Mouse (Mus musculus): ENCODE measurements around the gene Cul1.
"Not testable (repeated sequence)": the region's sequence is repeated elsewhere in the genome, so short reads cannot be mapped to it uniquely, and the experiment has no call there.

Gene Cul1

GRCm38 (mm10) chr6:47453098-47453497 is at the start of gene Cul1:
TSS of gene Cul1 (plus strand) at chr6:47453398.
- DNase-seq (ENCODE audit: extremely low read depth, low read depth, low spot score), result no peak

GRCm38 (mm10) chr6:47404419-47405382 is 48.5 kb upstream of the Cul1 start:
- no peak for DNase-seq (ENCODE audit: extremely low read depth, low read depth, low spot score)

GRCm38 (mm10) chr6:47412886-47413606 is 40.2 kb upstream of the Cul1 start:
- DNase-seq (ENCODE audit: extremely low read depth, low read depth, low spot score), result no peak

GRCm38 (mm10) chr6:47413656-47414055 is 39.5 kb upstream of the Cul1 start:
- no peak for DNase-seq (ENCODE audit: extremely low read depth, low read depth, low spot score)

GRCm38 (mm10) chr6:47418691-47419090 is 34.5 kb upstream of the Cul1 start:
- DNase-seq (ENCODE audit: extremely low read depth, low read depth, low spot score), result no peak

GRCm38 (mm10) chr6:47420156-47420555 is 33.0 kb upstream of the Cul1 start:
- no peak for DNase-seq (ENCODE audit: extremely low read depth, low read depth, low spot score)

GRCm38 (mm10) chr6:47421221-47421620 is 32.0 kb upstream of the Cul1 start:
- no peak for DNase-seq (ENCODE audit: extremely low read depth, low read depth, low spot score)

GRCm38 (mm10) chr6:47426136-47426535 is 27.1 kb upstream of the Cul1 start:
- DNase-seq (ENCODE audit: extremely low read depth, low read depth, low spot score), result no peak

GRCm38 (mm10) chr6:47426556-47426955 is 26.6 kb upstream of the Cul1 start:
- DNase-seq (ENCODE audit: extremely low read depth, low read depth, low spot score), result not testable (repeated sequence)

GRCm38 (mm10) chr6:47432795-47433194 is 20.4 kb upstream of the Cul1 start:
- DNase-seq (ENCODE audit: extremely low read depth, low read depth, low spot score), result not testable (repeated sequence)

GRCm38 (mm10) chr6:47440080-47440479 is 13.1 kb upstream of the Cul1 start:
- DNase-seq (ENCODE audit: extremely low read depth, low read depth, low spot score), result no peak

- DNase-seq (ENCODE audit: extremely low read depth, low read depth, low spot score), result no peak
These were observed 5.5 kb upstream of the Cul1 start for GRCm38 (mm10) chr6:47447658-47448057.

- no peak for DNase-seq (ENCODE audit: extremely low read depth, low read depth, low spot score)
These were observed 428 bp downstream of the Cul1 start for GRCm38 (mm10) chr6:47453522-47454130.

- no peak for DNase-seq (ENCODE audit: extremely low read depth, low read depth, low spot score)
These were observed 955 bp downstream of the Cul1 start for GRCm38 (mm10) chr6:47454131-47454574.

GRCm38 (mm10) chr6:47454575-47455571 is 1.7 kb downstream of the Cul1 start:
- DNase-seq (ENCODE audit: extremely low read depth, low read depth, low spot score), result no peak

GRCm38 (mm10) chr6:47455843-47456242 is 2.6 kb downstream of the Cul1 start:
- DNase-seq (ENCODE audit: extremely low read depth, low read depth, low spot score), result no peak

- no peak for DNase-seq (ENCODE audit: extremely low read depth, low read depth, low spot score)
These were observed 3.7 kb downstream of the Cul1 start for GRCm38 (mm10) chr6:47456853-47457252.

- no peak for DNase-seq (ENCODE audit: extremely low read depth, low read depth, low spot score)
These were observed 12.2 kb downstream of the Cul1 start for GRCm38 (mm10) chr6:47465400-47465799.

GRCm38 (mm10) chr6:47466488-47466887 is 13.3 kb downstream of the Cul1 start:
- no peak for DNase-seq (ENCODE audit: extremely low read depth, low read depth, low spot score)

- no peak for DNase-seq (ENCODE audit: extremely low read depth, low read depth, low spot score)
These were observed 13.9 kb downstream of the Cul1 start for GRCm38 (mm10) chr6:47467058-47467457.
